Mouse (Mus musculus): ENCODE measurements around the gene Srebf1. TPM values are rescaled to one million over a fixed set of nuclear protein-coding genes. Genes with fewer than 3 reads are reported as not detected.

Srebf1 gene
- polyA plus RNA-seq, 1 experiment: 106 TPM

GRCm38 (mm10) chr11:60159955-60160354, 62.4 kb downstream of the Srebf1 start:
- DNase-seq (ENCODE audit: low read depth in 1 of 2, low spot score in 2 of 2): no peak
- TF ChIP-seq CTCF (IDR thresholded peaks at IDR 0.05; ENCODE audit: extremely low read depth, insufficient read depth, insufficient read length, insufficient replicate concordance) (no peak), POLR2A (IDR thresholded peaks at IDR 0.05; ENCODE audit: low read depth, low read length) (no peak)
- H3K4me1 ChIP-seq (ENCODE audit: control insufficient read depth, insufficient read depth, insufficient read length): no peaks in the 10 kb centered on the region
- peaks cover 1% of the 10 kb centered on the region; the same call in 1 of the 2 replicates for H3K36me3 ChIP-seq (ENCODE audit: control insufficient read depth, insufficient read depth, low read length)
- no peaks in the 10 kb centered on the region for H3K27me3 ChIP-seq (ENCODE audit: control insufficient read depth, insufficient read depth, low read length)
- H3K4me3 ChIP-seq (ENCODE audit: extremely low read depth, insufficient read depth, insufficient read length): no peak overlapping the region
- H3K27ac ChIP-seq (ENCODE audit: insufficient read depth, low read length): no peak overlapping the region
- WGBS: 61% methylated on average over 5 of the region's 5 CpGs

DNA sequence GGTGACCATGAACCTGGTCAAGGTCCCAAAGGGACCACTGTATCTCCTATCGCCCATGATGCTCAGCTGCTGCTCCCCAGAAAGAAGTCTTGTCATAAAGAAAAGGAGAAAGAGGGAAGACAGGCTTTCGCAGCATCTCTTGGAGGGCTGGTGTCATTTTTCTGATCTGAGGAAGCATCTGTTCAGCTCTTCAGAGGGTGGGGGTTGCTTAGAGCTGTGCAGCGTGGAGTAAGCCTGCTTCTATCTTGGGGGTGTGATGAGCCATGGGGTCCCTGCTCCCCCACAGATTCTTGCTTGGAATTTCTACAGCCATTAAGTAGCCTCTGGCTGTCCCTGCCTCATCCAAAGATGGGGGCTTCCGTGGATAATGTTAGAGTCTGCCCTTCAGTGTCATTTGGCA, 64.1 kb downstream of the Srebf1 start:
- Histone ChIP-seq H3K36me3 (ENCODE audit: control insufficient read depth, insufficient read depth, low read length) (peaks cover 1% of the 10 kb centered on the region; the same call in 1 of the 2 replicates), H3K4me1 (ENCODE audit: control insufficient read depth, insufficient read depth, insufficient read length) (no peaks in the 10 kb centered on the region), H3K27me3 (ENCODE audit: control insufficient read depth, insufficient read depth, low read length) (no peaks in the 10 kb centered on the region), H3K4me3 (ENCODE audit: extremely low read depth, insufficient read depth, insufficient read length) (no peak overlapping the region), H3K27ac (ENCODE audit: insufficient read depth, low read length) (no peak overlapping the region)
- DNase-seq (ENCODE audit: low read depth in 1 of 2, low spot score in 2 of 2): no peak
- TF ChIP-seq CTCF (IDR thresholded peaks at IDR 0.05; ENCODE audit: extremely low read depth, insufficient read depth, insufficient read length, insufficient replicate concordance) (no peak), POLR2A (IDR thresholded peaks at IDR 0.05; ENCODE audit: low read depth, low read length) (no peak)
- WGBS: 80% methylated on average over 4 of the region's 4 CpGs

DNA sequence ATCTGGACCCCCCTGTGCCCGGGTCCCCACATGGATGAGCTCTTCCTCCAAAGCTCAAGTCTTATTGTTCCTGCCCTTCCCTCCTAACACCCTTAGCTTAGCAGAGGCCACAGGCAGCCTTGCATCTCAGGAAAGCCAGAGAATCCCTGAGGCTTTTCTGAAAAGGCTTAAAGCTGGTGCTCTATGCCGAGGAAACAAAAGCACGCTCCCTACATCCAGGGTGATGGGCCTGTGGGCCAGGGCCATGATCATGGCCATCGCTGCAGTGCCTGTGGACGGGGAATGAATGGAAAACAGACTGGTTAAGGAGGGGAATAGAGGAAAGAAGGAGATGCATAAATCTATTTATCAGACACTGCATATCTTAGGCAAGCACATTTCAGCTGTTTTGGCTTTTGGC, 66.7 kb downstream of the Srebf1 start:
- H3K4me3 ChIP-seq (ENCODE audit: extremely low read depth, insufficient read depth, insufficient read length): no peak overlapping the region
- H3K4me1 ChIP-seq (ENCODE audit: control insufficient read depth, insufficient read depth, insufficient read length): no peaks in the 10 kb centered on the region
- H3K27ac ChIP-seq (ENCODE audit: insufficient read depth, low read length): no peak overlapping the region
- WGBS: 90% methylated on average over 5 of the region's 5 CpGs
- TF ChIP-seq CTCF (IDR thresholded peaks at IDR 0.05; ENCODE audit: extremely low read depth, insufficient read depth, insufficient read length, insufficient replicate concordance) (no peak), POLR2A (IDR thresholded peaks at IDR 0.05; ENCODE audit: low read depth, low read length) (no peak)
- no peak for DNase-seq (ENCODE audit: low read depth in 1 of 2, low spot score in 2 of 2)
- no peaks in the 10 kb centered on the region for H3K36me3 ChIP-seq (ENCODE audit: control insufficient read depth, insufficient read depth, low read length)
- H3K27me3 ChIP-seq (ENCODE audit: control insufficient read depth, insufficient read depth, low read length): no peaks in the 10 kb centered on the region

DNA sequence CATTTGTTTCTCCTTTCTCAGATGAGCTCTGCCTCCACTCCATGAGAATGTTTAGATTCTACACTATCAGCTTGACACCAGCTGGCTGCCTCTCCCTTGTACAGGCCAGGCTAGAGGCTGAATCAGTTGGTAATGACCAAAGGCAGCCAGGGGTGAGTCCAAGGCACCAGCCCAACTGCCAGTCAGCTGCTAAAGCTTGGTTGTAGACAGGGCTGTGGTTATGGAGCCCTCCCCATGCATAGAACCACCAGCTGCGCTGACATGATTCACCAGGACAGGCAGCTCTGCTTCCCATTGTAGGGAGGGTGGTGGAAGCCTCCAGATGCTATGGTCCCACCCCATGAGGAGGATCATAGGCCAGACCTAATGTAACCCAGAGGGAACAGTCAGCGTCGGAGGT, 68.4 kb downstream of the Srebf1 start:
- DNase-seq (ENCODE audit: low read depth in 1 of 2, low spot score in 2 of 2): no peak
- no peaks in the 10 kb centered on the region for H3K4me1 ChIP-seq (ENCODE audit: control insufficient read depth, insufficient read depth, insufficient read length)
- TF ChIP-seq POLR2A (IDR thresholded peaks at IDR 0.05; ENCODE audit: low read depth, low read length) (no peak), CTCF (IDR thresholded peaks at IDR 0.05; ENCODE audit: extremely low read depth, insufficient read depth, insufficient read length, insufficient replicate concordance) (no peak)
- no peaks in the 10 kb centered on the region for H3K36me3 ChIP-seq (ENCODE audit: control insufficient read depth, insufficient read depth, low read length)
- H3K4me3 ChIP-seq (ENCODE audit: extremely low read depth, insufficient read depth, insufficient read length): no peak overlapping the region
- 88% methylated on average over 3 of the region's 3 CpGs for WGBS
- H3K27ac ChIP-seq (ENCODE audit: insufficient read depth, low read length): no peak overlapping the region
- no peaks in the 10 kb centered on the region for H3K27me3 ChIP-seq (ENCODE audit: control insufficient read depth, insufficient read depth, low read length)

DNA sequence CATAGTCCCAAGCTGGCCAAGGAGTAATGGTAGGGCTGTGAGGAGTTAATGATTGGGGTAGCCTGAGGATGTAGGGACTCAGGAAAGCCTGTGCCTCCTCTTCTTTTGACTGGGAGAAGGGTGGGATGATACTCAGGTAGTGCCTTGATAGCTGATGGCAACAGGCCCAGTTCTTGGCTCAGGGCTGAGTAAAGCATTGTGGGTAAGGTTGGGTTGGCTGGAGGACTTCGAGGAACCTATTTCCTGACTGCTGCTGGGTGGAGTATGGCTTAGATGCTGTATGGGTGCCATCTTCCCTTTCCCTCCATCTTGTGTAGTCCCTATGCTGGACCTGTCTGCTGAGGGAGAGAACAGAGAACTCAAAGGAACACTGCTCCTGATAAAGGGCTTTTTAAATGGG, 70.0 kb downstream of the Srebf1 start:
- Histone ChIP-seq H3K36me3 (ENCODE audit: control insufficient read depth, insufficient read depth, low read length) (no peaks in the 10 kb centered on the region), H3K27me3 (ENCODE audit: control insufficient read depth, insufficient read depth, low read length) (no peaks in the 10 kb centered on the region), H3K4me1 (ENCODE audit: control insufficient read depth, insufficient read depth, insufficient read length) (no peaks in the 10 kb centered on the region), H3K27ac (ENCODE audit: insufficient read depth, low read length) (no peak overlapping the region), H3K4me3 (ENCODE audit: extremely low read depth, insufficient read depth, insufficient read length) (no peak overlapping the region)
- no peak for DNase-seq (ENCODE audit: low read depth in 1 of 2, low spot score in 2 of 2)
- WGBS: 42% methylated on average over 1 of the region's 1 CpGs
- TF ChIP-seq POLR2A (IDR thresholded peaks at IDR 0.05; ENCODE audit: low read depth, low read length) (no peak), CTCF (IDR thresholded peaks at IDR 0.05; ENCODE audit: extremely low read depth, insufficient read depth, insufficient read length, insufficient replicate concordance) (no peak)

DNA sequence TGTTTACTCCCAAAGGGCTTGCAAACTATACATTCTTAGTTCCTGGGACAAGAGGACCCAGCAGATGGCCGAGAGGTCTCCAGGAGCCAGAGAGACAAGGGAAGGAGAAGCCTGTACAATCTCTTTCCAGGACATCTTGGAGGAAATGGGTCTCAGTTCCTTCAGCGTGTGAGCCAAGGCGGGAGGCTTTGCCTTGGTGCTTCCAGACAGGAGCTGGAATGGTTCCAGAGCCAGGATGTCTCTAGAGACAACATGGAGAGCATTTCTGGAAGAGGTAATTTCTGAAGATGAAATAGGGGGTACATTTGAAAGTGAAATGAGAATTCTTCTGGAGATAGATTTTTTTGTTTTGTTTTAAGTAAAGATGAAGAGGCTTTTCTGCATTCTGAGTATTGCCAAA, 71.7 kb downstream of the Srebf1 start:
- no peaks in the 10 kb centered on the region for H3K4me1 ChIP-seq (ENCODE audit: control insufficient read depth, insufficient read depth, insufficient read length)
- no peak overlapping the region for H3K27ac ChIP-seq (ENCODE audit: insufficient read depth, low read length)
- no peak for DNase-seq (ENCODE audit: low read depth in 1 of 2, low spot score in 2 of 2)
- no peaks in the 10 kb centered on the region for H3K27me3 ChIP-seq (ENCODE audit: control insufficient read depth, insufficient read depth, low read length)
- no peaks in the 10 kb centered on the region; the same call in 1 of the 2 replicates for H3K36me3 ChIP-seq (ENCODE audit: control insufficient read depth, insufficient read depth, low read length)
- 91% methylated on average over 3 of the region's 3 CpGs for WGBS
- no peak for TF ChIP-seq CTCF (IDR thresholded peaks at IDR 0.05; ENCODE audit: extremely low read depth, insufficient read depth, insufficient read length, insufficient replicate concordance)
- no peak for TF ChIP-seq POLR2A (IDR thresholded peaks at IDR 0.05; ENCODE audit: low read depth, low read length)
- no peak overlapping the region for H3K4me3 ChIP-seq (ENCODE audit: extremely low read depth, insufficient read depth, insufficient read length)

Other genes starting within 250 kb of the Srebf1 start
- gene Pemt, start 176.1 kb downstream of the Srebf1 start, polyA plus RNA-seq (2012; rRNA removed): 1.9 and 2.5 TPM in 2 replicates
- gene Rai1, start 117.6 kb downstream of the Srebf1 start, polyA plus RNA-seq (2012; rRNA removed): 36.0 and 45.9 TPM in 2 replicates
- 28.1 and 36.8 TPM in 2 replicates for gene Tom1l2, start 130.3 kb upstream of the Srebf1 start, polyA plus RNA-seq (2012; rRNA removed)
- 0.11 and 0.22 TPM in 2 replicates for gene Drc3, start 130.7 kb upstream of the Srebf1 start, polyA plus RNA-seq (2012; rRNA removed)
- gene Gid4, start 194.6 kb upstream of the Srebf1 start, polyA plus RNA-seq (2012; rRNA removed): 10.0 and 11.7 TPM in 2 replicates
- 15.1 and 19.1 TPM in 2 replicates for gene Atpaf2, start 195.9 kb upstream of the Srebf1 start, polyA plus RNA-seq (2012; rRNA removed)
- gene Drg2, start 232.0 kb upstream of the Srebf1 start, polyA plus RNA-seq (2012; rRNA removed): 26.4 and 27.6 TPM in 2 replicates
- 0.52 and 0.69 TPM in 2 replicates for gene Myo15, start 246.8 kb upstream of the Srebf1 start, polyA plus RNA-seq (2012; rRNA removed)